Mouse (Mus musculus): ENCODE measurements around the gene Lpar5. TPM values are rescaled to one million over a fixed set of nuclear protein-coding genes. Genes with fewer than 3 reads are reported as not detected.
A peak's percentile ranks its signal among the peaks of the same experiment; 100 is the strongest.

The Lpar5 gene
- polyA plus RNA-seq, 1 experiment: 0.62 TPM

DNA sequence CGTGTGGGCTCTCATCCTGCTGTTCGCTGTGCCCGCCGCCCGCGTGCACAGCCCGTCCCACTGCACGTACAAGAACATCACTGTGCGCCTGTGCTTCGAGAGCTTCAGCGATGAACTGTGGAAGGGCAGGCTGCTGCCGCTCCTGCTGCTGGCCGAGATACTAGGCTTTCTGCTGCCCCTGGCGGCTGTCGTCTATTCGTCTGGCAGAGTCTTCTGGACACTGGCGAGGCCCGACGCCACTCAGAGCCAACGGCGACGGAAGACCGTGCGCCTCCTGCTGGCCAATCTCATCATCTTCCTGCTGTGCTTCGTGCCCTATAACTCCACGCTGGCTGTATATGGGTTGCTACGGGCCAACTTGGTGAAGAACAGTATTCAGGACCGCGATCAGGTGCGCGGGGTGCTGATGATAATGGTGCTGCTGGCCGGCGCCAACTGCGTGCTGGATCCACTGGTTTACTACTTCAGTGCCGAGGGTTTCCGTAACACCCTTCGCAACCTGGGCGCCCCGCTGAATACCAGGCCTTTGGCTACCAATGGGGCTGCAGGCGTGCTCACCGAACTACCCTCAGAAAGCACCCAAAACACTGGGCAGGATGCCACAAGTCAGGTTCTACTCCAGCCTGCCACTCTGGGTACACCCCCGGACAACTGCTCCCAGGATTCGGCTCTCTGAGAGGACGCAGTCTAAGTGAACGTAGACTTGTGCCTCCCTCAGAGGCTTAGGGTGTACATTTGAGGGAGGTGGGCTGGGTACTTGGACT lies 14.3 kb downstream of the Lpar5 start:
- Histone ChIP-seq H3K27me3 (replicated peaks) (peaks cover 2% of the 10 kb centered on the region), H3K4me3 (replicated peaks) (no peak overlapping the region), H3K9me3 (no peaks in the 10 kb centered on the region), H3K36me3 (replicated peaks; ENCODE audit: low read length) (peaks cover 12% of the 10 kb centered on the region), H3K4me1 (peaks cover 28% of the 10 kb centered on the region)
- TF ChIP-seq GATA1 (IDR thresholded peaks at IDR 0.05; ENCODE audit: borderline replicate concordance, low read length) (no peak), FLI1 (IDR thresholded peaks at IDR 0.05; ENCODE audit: low read length) (no peak)

DNA sequence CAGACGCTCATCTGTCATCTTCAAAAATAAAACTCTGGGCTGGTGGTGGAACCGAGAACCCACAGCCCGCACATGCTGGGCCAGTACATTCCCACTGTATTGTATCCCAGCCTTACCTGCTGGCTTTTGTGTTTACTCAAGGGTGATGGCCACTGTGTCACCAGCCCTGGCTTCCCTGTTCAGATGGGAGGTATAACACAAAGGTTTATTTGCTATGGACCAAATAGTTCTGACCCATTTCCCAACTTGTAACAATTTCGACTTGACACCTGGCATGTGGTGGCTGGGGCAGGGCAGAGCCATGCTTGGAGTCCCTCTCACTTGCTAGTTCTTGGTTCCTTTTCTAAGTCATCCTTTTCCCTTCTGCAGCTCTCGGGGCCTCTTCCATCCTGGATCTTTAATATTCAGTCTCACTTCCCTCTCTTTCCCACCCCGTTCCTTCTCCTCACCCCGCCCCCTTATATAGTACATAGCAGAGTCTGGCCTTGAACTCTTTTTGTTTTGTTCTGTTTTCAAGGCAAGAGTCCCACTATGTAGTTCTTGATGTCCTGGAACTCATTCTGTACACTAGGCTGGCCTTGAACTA lies 15.2 kb downstream of the Lpar5 start:
- Histone ChIP-seq H3K4me1 (peaks cover 36% of the 10 kb centered on the region), H3K27me3 (replicated peaks) (peaks cover 2% of the 10 kb centered on the region), H3K9me3 (no peaks in the 10 kb centered on the region), H3K36me3 (replicated peaks; ENCODE audit: low read length) (peaks cover 12% of the 10 kb centered on the region), H3K4me3 (replicated peaks) (no peak overlapping the region)
- TF ChIP-seq GATA1 (IDR thresholded peaks at IDR 0.05; ENCODE audit: borderline replicate concordance, low read length) (no peak), FLI1 (IDR thresholded peaks at IDR 0.05; ENCODE audit: low read length) (no peak)

DNA sequence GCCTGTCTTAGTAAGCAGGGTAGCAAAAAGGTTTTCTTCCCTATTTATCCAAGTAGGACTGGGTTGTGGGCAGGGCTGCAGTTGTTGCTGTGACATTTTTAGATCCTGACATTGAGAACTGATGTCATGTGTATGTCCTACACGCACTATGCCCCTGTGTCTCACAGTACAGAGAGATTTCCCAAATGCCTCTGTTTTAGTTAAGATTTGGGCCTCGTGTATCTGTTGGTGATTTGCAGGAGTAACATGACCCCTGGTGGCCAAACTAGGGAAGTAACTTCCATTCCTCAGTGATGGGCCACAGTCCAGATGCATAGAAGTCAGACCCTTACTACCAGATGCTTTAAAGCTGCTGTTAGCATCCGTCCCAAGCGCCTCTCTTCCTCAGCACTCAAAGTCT lies 16.7 kb downstream of the Lpar5 start:
- TF ChIP-seq FLI1 (IDR thresholded peaks at IDR 0.05; ENCODE audit: low read length) (no peak), GATA1 (IDR thresholded peaks at IDR 0.05; ENCODE audit: borderline replicate concordance, low read length) (no peak)
- H3K4me3 ChIP-seq (replicated peaks): no peak overlapping the region
- peaks cover 12% of the 10 kb centered on the region for H3K36me3 ChIP-seq (replicated peaks; ENCODE audit: low read length)
- peaks cover 50% of the 10 kb centered on the region for H3K4me1 ChIP-seq
- H3K27me3 ChIP-seq (replicated peaks): no peaks in the 10 kb centered on the region
- no peaks in the 10 kb centered on the region for H3K9me3 ChIP-seq

DNA sequence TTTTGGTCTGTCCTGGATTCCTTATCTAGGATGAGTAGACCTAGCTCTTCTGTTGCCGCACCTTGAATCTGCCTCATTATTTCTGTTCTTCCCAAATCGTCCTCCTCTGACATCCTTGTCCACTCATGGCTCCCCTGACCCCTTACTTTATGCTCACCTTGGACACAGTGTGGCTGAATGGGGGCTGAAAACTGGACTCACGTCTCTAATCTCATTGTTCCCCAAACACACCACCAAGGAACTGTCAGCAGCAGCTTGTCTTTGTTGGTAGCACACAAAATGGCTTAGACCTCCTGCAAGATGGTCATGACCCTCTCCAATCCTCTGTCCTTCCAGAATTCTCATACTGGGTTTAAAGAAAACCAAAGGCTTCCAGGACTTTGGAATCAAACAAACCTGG lies 20.2 kb downstream of the Lpar5 start:
- H3K4me3 ChIP-seq (replicated peaks): no peak overlapping the region
- no peaks in the 10 kb centered on the region for H3K27me3 ChIP-seq (replicated peaks)
- TF ChIP-seq FLI1 (IDR thresholded peaks at IDR 0.05; ENCODE audit: low read length): no peak
- no peak for TF ChIP-seq GATA1 (IDR thresholded peaks at IDR 0.05; ENCODE audit: borderline replicate concordance, low read length)
- H3K36me3 ChIP-seq (replicated peaks; ENCODE audit: low read length): no peaks in the 10 kb centered on the region
- H3K9me3 ChIP-seq: no peaks in the 10 kb centered on the region
- peaks cover 58% of the 10 kb centered on the region for H3K4me1 ChIP-seq

DNA sequence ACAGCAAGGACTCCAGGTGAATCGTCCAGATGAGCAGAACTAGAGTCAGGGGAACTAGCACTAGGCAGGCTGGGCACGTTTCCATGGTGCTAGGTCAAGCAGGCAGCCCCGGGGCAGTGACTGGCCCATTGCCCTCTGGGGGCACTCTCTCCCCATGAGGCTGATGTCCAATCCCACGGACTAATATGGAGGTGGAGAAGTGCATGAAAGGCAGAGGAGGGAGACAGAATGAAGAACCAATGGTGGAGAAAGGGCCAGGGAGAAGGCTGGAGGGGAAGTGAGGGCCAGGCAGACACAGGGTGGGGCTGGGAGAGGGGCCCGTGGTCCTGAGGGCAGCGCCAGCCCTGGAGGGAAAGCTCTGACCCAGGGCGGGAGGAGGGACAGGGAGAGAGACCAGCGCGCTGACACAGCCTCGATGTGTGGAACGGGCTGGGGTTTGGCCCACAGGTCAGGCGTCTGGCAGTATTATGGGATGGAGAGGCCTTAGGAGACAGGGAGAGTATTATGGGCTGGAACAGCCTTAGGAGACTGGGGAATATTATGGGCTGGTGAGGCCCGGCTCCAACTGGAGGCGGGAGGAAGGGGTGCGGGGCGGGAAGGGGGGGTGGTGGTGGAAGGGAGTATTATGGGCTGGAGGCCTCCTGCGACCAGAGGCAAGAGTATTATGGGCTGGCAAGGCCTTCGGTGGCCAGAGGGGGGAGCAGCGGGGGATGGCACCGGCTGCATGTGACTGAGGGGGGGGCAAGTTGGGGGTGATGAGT lies 21.0 kb downstream of the Lpar5 start:
- H3K27me3 ChIP-seq (replicated peaks): no peaks in the 10 kb centered on the region
- peak overlapping the region; percentile 85 for H3K4me3 ChIP-seq (replicated peaks)
- H3K4me1 ChIP-seq: peaks cover 63% of the 10 kb centered on the region
- no peaks in the 10 kb centered on the region for H3K9me3 ChIP-seq
- TF ChIP-seq GATA1 (IDR thresholded peaks at IDR 0.05; ENCODE audit: borderline replicate concordance, low read length) (no peak), FLI1 (IDR thresholded peaks at IDR 0.05; ENCODE audit: low read length) (no peak)
- H3K36me3 ChIP-seq (replicated peaks; ENCODE audit: low read length): no peaks in the 10 kb centered on the region

DNA sequence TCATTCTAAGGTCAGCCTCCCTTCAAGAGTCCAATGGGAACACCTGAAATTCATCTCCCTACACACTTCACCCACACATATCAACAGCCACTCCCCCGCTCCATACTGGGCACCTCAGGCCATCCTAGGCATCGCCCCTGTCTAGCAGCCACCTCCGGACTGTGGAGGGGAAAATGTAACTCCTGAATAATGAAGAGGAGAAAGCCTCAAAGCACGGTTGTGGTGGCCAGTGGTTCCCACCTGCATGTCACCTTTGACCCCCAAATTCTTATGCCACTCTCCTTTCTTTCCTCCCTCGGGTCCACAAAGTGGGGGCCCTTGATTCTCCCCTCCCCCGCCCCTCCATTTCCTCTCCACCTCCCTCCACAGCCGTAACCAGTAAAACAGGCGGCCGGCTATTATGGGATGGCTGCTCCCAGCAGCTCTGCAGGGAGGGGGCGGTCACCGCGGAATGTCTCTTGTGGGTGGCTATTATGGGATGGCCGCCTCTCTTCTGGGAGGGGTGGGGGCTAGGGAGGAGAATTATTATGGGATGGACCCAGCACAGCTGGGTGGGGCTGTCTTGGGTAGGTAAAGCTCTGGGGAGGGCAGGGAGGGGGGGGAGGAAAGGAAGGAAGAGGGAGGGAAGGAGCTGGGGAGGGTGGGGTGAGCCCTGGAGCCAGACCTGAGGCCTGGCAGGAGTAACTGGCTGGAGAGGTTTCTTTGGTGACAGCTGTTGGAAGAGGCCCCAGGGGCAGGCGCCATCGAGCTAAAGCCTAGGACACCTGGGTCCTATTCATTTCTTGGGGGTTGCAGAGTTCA lies 22.0 kb downstream of the Lpar5 start:
- Histone ChIP-seq H3K36me3 (replicated peaks; ENCODE audit: low read length) (no peaks in the 10 kb centered on the region), H3K9me3 (no peaks in the 10 kb centered on the region), H3K4me3 (replicated peaks) (peak overlapping the region; percentile 85), H3K27me3 (replicated peaks) (no peaks in the 10 kb centered on the region), H3K4me1 (peaks cover 60% of the 10 kb centered on the region)
- no peak for TF ChIP-seq FLI1 (IDR thresholded peaks at IDR 0.05; ENCODE audit: low read length)
- no peak for TF ChIP-seq GATA1 (IDR thresholded peaks at IDR 0.05; ENCODE audit: borderline replicate concordance, low read length)

DNA sequence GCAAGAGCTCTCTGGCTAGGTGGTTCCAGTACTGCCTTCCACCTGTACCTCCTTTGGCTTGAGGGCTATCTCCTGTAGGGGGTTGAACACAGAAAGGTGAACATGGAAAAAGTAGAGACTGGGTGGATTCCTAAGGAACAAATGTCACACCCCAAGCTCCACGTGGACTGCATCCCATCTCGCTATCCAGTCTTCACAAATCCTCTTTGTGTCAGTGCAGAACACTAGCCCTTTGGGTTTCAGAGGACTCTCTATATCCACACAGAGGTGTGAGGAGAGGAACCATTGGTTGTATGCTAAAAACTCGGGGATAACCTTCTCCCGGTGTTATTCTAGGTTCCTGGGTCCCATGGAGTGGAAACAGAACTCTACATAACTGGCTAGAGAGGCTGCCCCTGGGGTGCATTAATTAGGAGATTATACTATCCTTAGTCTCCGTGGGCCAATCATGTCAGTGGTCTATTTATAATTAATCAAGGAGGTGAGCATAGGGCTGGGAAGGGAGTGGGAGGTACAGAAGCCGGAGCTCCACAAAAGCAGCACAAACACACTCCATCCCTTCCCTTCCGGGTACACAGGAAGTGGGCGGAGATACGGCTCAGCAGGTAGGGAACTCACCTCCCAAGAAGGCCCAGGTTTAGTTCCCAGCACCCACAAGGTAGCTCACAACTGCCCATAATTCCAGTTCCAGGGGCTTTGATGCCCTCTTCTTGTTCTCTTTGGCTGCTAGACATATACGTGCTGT lies 22.8 kb downstream of the Lpar5 start:
- no peaks in the 10 kb centered on the region for H3K36me3 ChIP-seq (replicated peaks; ENCODE audit: low read length)
- H3K4me1 ChIP-seq: peaks cover 67% of the 10 kb centered on the region
- no peak for TF ChIP-seq GATA1 (IDR thresholded peaks at IDR 0.05; ENCODE audit: borderline replicate concordance, low read length)
- no peak for TF ChIP-seq FLI1 (IDR thresholded peaks at IDR 0.05; ENCODE audit: low read length)
- H3K27me3 ChIP-seq (replicated peaks): no peaks in the 10 kb centered on the region
- H3K9me3 ChIP-seq: no peaks in the 10 kb centered on the region
- H3K4me3 ChIP-seq (replicated peaks): peak overlapping the region; percentile 85

DNA sequence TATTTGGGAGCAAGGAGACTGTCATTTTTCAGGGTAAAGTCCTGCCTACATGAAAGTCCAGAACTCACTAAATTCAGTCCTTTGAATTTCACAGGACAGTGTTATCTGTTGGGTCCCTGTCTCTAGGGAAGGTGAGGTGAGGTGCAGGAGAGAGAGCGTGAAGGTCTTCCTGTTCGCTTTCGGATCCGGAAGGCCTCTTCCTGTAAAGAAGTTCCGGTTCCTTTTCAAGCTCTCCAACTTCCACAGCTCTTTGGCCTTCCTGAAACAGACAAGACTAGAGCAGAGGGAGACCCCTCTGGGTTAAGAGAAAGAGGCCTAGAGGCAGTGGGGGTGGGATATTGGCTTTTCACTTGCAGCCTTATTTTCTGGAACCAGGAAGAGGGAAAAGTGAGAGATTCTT lies 24.7 kb downstream of the Lpar5 start:
- H3K36me3 ChIP-seq (replicated peaks; ENCODE audit: low read length): no peaks in the 10 kb centered on the region
- H3K9me3 ChIP-seq: no peaks in the 10 kb centered on the region
- H3K27me3 ChIP-seq (replicated peaks): no peaks in the 10 kb centered on the region
- TF ChIP-seq FLI1 (IDR thresholded peaks at IDR 0.05; ENCODE audit: low read length) (no peak), GATA1 (IDR thresholded peaks at IDR 0.05; ENCODE audit: borderline replicate concordance, low read length) (no peak)
- peaks cover 73% of the 10 kb centered on the region for H3K4me1 ChIP-seq
- H3K4me3 ChIP-seq (replicated peaks): no peak overlapping the region

DNA sequence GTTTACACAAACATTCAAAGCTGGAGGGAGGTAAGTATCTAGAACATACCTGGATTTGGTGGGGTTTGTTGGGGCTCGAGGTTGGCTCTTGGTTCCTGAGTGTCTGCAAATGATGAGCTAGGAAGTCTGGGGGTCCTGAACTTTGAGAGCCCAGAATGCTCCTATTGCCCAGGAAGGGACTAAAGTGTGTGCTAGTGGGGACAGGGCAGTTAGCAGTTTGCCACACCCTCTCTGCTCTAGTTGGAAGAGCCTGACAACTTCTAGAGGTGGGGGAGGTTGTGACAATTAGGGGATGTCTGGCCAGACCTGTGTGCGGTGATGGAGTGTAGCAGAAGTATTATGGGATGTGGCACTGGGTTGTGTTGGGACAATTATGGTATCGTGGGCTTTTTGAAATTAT lies 27.1 kb downstream of the Lpar5 start:
- TF ChIP-seq FLI1 (IDR thresholded peaks at IDR 0.05; ENCODE audit: low read length) (no peak), GATA1 (IDR thresholded peaks at IDR 0.05; ENCODE audit: borderline replicate concordance, low read length) (no peak)
- H3K27me3 ChIP-seq (replicated peaks): no peaks in the 10 kb centered on the region
- H3K9me3 ChIP-seq: no peaks in the 10 kb centered on the region
- H3K4me3 ChIP-seq (replicated peaks): peak overlapping the region; percentile 14
- H3K4me1 ChIP-seq: peaks cover 74% of the 10 kb centered on the region
- H3K36me3 ChIP-seq (replicated peaks; ENCODE audit: low read length): peaks cover 22% of the 10 kb centered on the region
